Mouse (Mus musculus) ES-E14 (cell line): ENCODE measurements around the gene Tmco3.
A peak's percentile ranks its signal among the peaks of the same experiment; 100 is the strongest.

ENCODE experiments used
- HCFC1 ChIP-seq: IDR thresholded peaks from 2 replicates; pipeline ENCODE4 v1.6.1; 2012; ENCODE audit warnings: low read length, inconsistent platforms, borderline replicate concordance; ENCODE audit not compliant: insufficient read depth
- ZC3H11A ChIP-seq: IDR thresholded peaks from 2 replicates; pipeline ENCODE4 v1.6.1; 2012; ENCODE audit warnings: low read depth, mild to moderate bottlenecking, inconsistent platforms, low read length, borderline replicate concordance
- ZNF384 ChIP-seq: IDR thresholded peaks from 2 replicates; pipeline ENCODE4 v1.6.1; 2012; ENCODE audit warnings: low read depth, low read length, inconsistent platforms

DNA sequence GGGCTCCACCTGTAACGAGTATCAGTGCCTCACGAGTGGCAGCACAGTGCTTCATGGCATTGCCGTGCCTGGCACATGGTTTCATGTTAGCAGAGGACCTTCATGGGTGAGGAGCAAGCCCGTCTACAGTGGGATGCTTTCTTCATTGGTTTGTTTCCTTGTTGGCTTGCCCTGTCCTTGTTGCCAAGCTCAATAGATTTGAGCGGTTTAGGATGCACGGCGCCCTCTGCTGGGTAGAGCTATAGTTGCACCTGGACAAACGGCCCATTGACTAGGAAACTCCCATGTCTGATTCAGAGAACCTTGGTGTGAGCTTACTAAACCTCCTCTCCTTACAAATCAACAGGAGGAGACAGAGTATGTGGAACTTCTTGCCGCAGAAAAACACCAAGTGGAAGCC is 4.4 kb downstream of the Tmco3 start:
- TF ChIP-seq ZNF384 (no peak), ZC3H11A (0 out of 2 replicates have a peak, but pooled peaks have one; percentile 4), HCFC1 (no peak)
